Mouse (Mus musculus) forebrain, embryonic 12.5 days (tissue): ENCODE results near the gene Atp6v0b. TPM values are rescaled to one million over a fixed set of nuclear protein-coding genes. Genes with fewer than 3 reads are reported as not detected.

Experiments used
- ATAC-seq: fragments of 200-750 bp; cut with Nextera tagmentation; 2 replicates; pipeline ENCODE4 v1.8.0; 2017; ENCODE audit warnings: moderate TSS enrichment; ENCODE audit not compliant: low FRiP score
- H3K27ac ChIP-seq: fragments of 300-500 bp; sonication (generic); 2 replicates; pipeline ENCODE4 v1.5.1; 2016; ENCODE audit warnings: mild to moderate bottlenecking
- H3K27me3 ChIP-seq: fragments of 300-500 bp; sonication (generic); 2 replicates; pipeline ENCODE4 v1.6.1; 2016; ENCODE audit warnings: mild to moderate bottlenecking
- H3K36me3 ChIP-seq: fragments of 300-500 bp; sonication (generic); replicated peaks from 2 replicates; pipeline ENCODE4 v1.6.1; 2016; ENCODE audit warnings: mild to moderate bottlenecking
- H3K4me1 ChIP-seq: fragments of 300-500 bp; sonication (generic); 2 replicates; pipeline ENCODE4 v1.6.1; 2016
- H3K4me2 ChIP-seq: fragments of 300-500 bp; sonication (generic); 2 replicates; pipeline ENCODE4 v1.6.1; 2016; ENCODE audit warnings: mild to moderate bottlenecking, moderate library complexity
- H3K4me3 ChIP-seq: fragments of 300-500 bp; sonication (generic); replicated peaks from 2 replicates; pipeline ENCODE4 v1.5.1; 2016; ENCODE audit warnings: mild to moderate bottlenecking
- H3K9ac ChIP-seq: fragments of 300-500 bp; sonication (generic); 2 replicates; pipeline ENCODE4 v1.6.1; 2016; ENCODE audit warnings: mild to moderate bottlenecking
- H3K9me3 ChIP-seq: fragments of 300-500 bp; sonication (generic); 2 replicates; pipeline ENCODE4 v1.6.1; 2016
- WGBS: fragments of 180-500 bp; shearing (Covaris S2); methylation state at CpG from one replicate; pipeline ENCODE4 v1.1.7; 2016; 5-methylcytosine and 5-hydroxymethylcytosine counted together
- polyA plus RNA-seq: library from polyadenylated mRNA; unstranded; fragments of >200 nt; fragmentation: Nextera tagmentation; extraction: Ambion mirVana; gene quantifications from 2 replicates; pipeline ENCODE4 v1.2.1, GENCODE M21; 2016

Atp6v0b gene
- polyA plus RNA-seq, 1 experiment from 2014 or later = 233 TPM

GRCm38 (mm10) chr4:117904094-117904493, 17.0 kb upstream of the Atp6v0b start:
- peaks cover 78% of the 10 kb centered on the region for H3K36me3 ChIP-seq
- ATAC-seq = no peak
- H3K4me3 ChIP-seq = no peak overlapping the region
- no peaks in the 10 kb centered on the region for H3K27me3 ChIP-seq
- 92% methylated on average over 10 of the region's 10 CpGs for WGBS
- no peaks in the 10 kb centered on the region for H3K9me3 ChIP-seq
- no peak overlapping the region for H3K27ac ChIP-seq
- peaks cover 15% of the 10 kb centered on the region for H3K4me1 ChIP-seq
- H3K4me2 ChIP-seq = no peak overlapping the region
- no peak overlapping the region for H3K9ac ChIP-seq

- Histone ChIP-seq H3K4me3 (no peak overlapping the region), H3K27ac (no peak overlapping the region), H3K4me2 (no peak overlapping the region), H3K36me3 (peaks cover 92% of the 10 kb centered on the region), H3K4me1 (no peaks in the 10 kb centered on the region), H3K9ac (no peak overlapping the region), H3K9me3 (no peaks in the 10 kb centered on the region), H3K27me3 (no peaks in the 10 kb centered on the region)
- ATAC-seq = no peak
- WGBS = 86% methylated on average over 3 of the region's 3 CpGs
These were observed 11.0 kb upstream of the Atp6v0b start for GRCm38 (mm10) chr4:117898111-117898510.

GRCm38 (mm10) chr4:117896031-117896430, 8.9 kb upstream of the Atp6v0b start:
- 94% methylated on average over 6 of the region's 6 CpGs for WGBS
- H3K36me3 ChIP-seq = peaks cover 71% of the 10 kb centered on the region

GRCm38 (mm10) chr4:117895339-117895738, 8.2 kb upstream of the Atp6v0b start:
- no peak for ATAC-seq
- peaks cover 66% of the 10 kb centered on the region for H3K36me3 ChIP-seq

More at GRCm38 (mm10) chr4:117896031-117896430, 8.9 kb upstream of the Atp6v0b start:
- Histone ChIP-seq H3K27ac (no peak overlapping the region), H3K4me1 (peaks cover 8% of the 10 kb centered on the region), H3K9me3 (no peaks in the 10 kb centered on the region), H3K4me2 (no peak overlapping the region), H3K27me3 (no peaks in the 10 kb centered on the region), H3K9ac (no peak overlapping the region), H3K4me3 (no peak overlapping the region)
- ATAC-seq = no peak

GRCm38 (mm10) chr4:117894601-117895000, 7.5 kb upstream of the Atp6v0b start:
- Histone ChIP-seq H3K4me2 (no peak overlapping the region), H3K9me3 (no peaks in the 10 kb centered on the region), H3K27ac (no peak overlapping the region), H3K4me3 (no peak overlapping the region), H3K27me3 (no peaks in the 10 kb centered on the region), H3K36me3 (peaks cover 65% of the 10 kb centered on the region), H3K9ac (no peak overlapping the region), H3K4me1 (peaks cover 12% of the 10 kb centered on the region)
- WGBS = 89% methylated on average over 8 of the region's 8 CpGs
- ATAC-seq = no peak

More at GRCm38 (mm10) chr4:117895339-117895738, 8.2 kb upstream of the Atp6v0b start:
- no peak overlapping the region for H3K9ac ChIP-seq
- H3K4me1 ChIP-seq = peaks cover 12% of the 10 kb centered on the region
- no peak overlapping the region for H3K4me3 ChIP-seq
- no peaks in the 10 kb centered on the region for H3K9me3 ChIP-seq
- WGBS = 88% methylated on average over 7 of the region's 7 CpGs
- no peak overlapping the region for H3K27ac ChIP-seq
- no peak overlapping the region for H3K4me2 ChIP-seq
- no peaks in the 10 kb centered on the region for H3K27me3 ChIP-seq

- WGBS = 27% methylated on average over 9 of the region's 9 CpGs
- Histone ChIP-seq H3K9ac (no peak overlapping the region), H3K9me3 (no peaks in the 10 kb centered on the region), H3K36me3 (peaks cover 64% of the 10 kb centered on the region), H3K4me2 (no peak overlapping the region), H3K27ac (no peak overlapping the region), H3K27me3 (no peaks in the 10 kb centered on the region), H3K4me1 (peaks cover 12% of the 10 kb centered on the region), H3K4me3 (no peak overlapping the region)
- no peak for ATAC-seq
These were observed 6.2 kb upstream of the Atp6v0b start for GRCm38 (mm10) chr4:117893376-117893775.

- peak within 1 kb of the TSS; percentile 54 for H3K9ac ChIP-seq
- peaks cover 49% of the 10 kb centered on the region for H3K36me3 ChIP-seq
- H3K4me1 ChIP-seq = peaks cover 18% of the 10 kb centered on the region
- H3K4me2 ChIP-seq = peak within 1 kb of the TSS; percentile 82
- no peaks in the 10 kb centered on the region for H3K9me3 ChIP-seq
- ATAC-seq = peak; percentile 81
- no peaks in the 10 kb centered on the region for H3K27me3 ChIP-seq
- under 1% methylated on average over 21 of the region's 21 CpGs for WGBS
- peak within 1 kb of the TSS; percentile 75 for H3K4me3 ChIP-seq
- no peak within 1 kb of the TSS for H3K27ac ChIP-seq
These were observed 4.6 kb upstream of the Atp6v0b start, which contains the start of gene Dph2 for GRCm38 (mm10) chr4:117891738-117892161. Dph2 (minus strand) TSS chr4:117892032.

GRCm38 (mm10) chr4:117890750-117891149, 3.6 kb upstream of the Atp6v0b start:
- no peak for ATAC-seq
- Histone ChIP-seq H3K4me1 (peaks cover 28% of the 10 kb centered on the region), H3K27ac (no peak overlapping the region), H3K9me3 (no peaks in the 10 kb centered on the region), H3K9ac (no peak overlapping the region), H3K4me2 (peak overlapping the region; percentile 82), H3K4me3 (peak overlapping the region; percentile 75), H3K27me3 (no peaks in the 10 kb centered on the region), H3K36me3 (peaks cover 39% of the 10 kb centered on the region)
- WGBS = 55% methylated on average over 8 of the region's 8 CpGs

- H3K9ac ChIP-seq = no peak overlapping the region
- peaks cover 39% of the 10 kb centered on the region for H3K36me3 ChIP-seq
- 93% methylated on average over 14 of the region's 14 CpGs for whole genome bisulfite sequencing
- H3K4me1 ChIP-seq = peaks cover 30% of the 10 kb centered on the region
- no peak overlapping the region for H3K4me3 ChIP-seq
- ATAC-seq = no peak
- no peak overlapping the region for H3K4me2 ChIP-seq
- no peak overlapping the region for H3K27ac ChIP-seq
- no peaks in the 10 kb centered on the region for H3K27me3 ChIP-seq
- no peaks in the 10 kb centered on the region for H3K9me3 ChIP-seq
These were observed 2.9 kb upstream of the Atp6v0b start for GRCm38 (mm10) chr4:117890031-117890430.

GRCm38 (mm10) chr4:117889471-117889870, 2.3 kb upstream of the Atp6v0b start:
- H3K4me3 ChIP-seq = no peak overlapping the region

GRCm38 (mm10) chr4:117887920-117888319, 787 bp upstream of the Atp6v0b start:
- H3K27ac ChIP-seq = no peak overlapping the region
- H3K4me2 ChIP-seq = peak overlapping the region; percentile 89
- WGBS = 71% methylated on average over 2 of the region's 2 CpGs
- peaks cover 37% of the 10 kb centered on the region for H3K36me3 ChIP-seq
- no peak for ATAC-seq
- no peaks in the 10 kb centered on the region for H3K9me3 ChIP-seq
- H3K27me3 ChIP-seq = no peaks in the 10 kb centered on the region
- H3K9ac ChIP-seq = no peak overlapping the region
- H3K4me1 ChIP-seq = peaks cover 40% of the 10 kb centered on the region
- H3K4me3 ChIP-seq = peak overlapping the region; percentile 92; the same call in 1 of the 2 replicates

More at GRCm38 (mm10) chr4:117889471-117889870, 2.3 kb upstream of the Atp6v0b start:
- Histone ChIP-seq H3K9me3 (no peaks in the 10 kb centered on the region), H3K9ac (no peak overlapping the region), H3K27me3 (no peaks in the 10 kb centered on the region), H3K4me2 (no peak overlapping the region), H3K4me1 (peaks cover 30% of the 10 kb centered on the region), H3K27ac (no peak overlapping the region), H3K36me3 (peaks cover 39% of the 10 kb centered on the region)
- no peak for ATAC-seq
- WGBS = 93% methylated on average over 15 of the region's 15 CpGs

- H3K4me1 ChIP-seq = peaks cover 47% of the 10 kb centered on the region
- 2% methylated on average over 24 of the region's 24 CpGs for WGBS
- peak overlapping the region; percentile 92 for H3K4me3 ChIP-seq
- ATAC-seq = no peak
- peak overlapping the region; percentile 83 for H3K9ac ChIP-seq
- H3K36me3 ChIP-seq = peaks cover 37% of the 10 kb centered on the region
- H3K4me2 ChIP-seq = peak overlapping the region; percentile 89
- H3K27me3 ChIP-seq = no peaks in the 10 kb centered on the region
- peak overlapping the region; percentile 62; the same call in 1 of the 2 replicates for H3K27ac ChIP-seq
- H3K9me3 ChIP-seq = no peaks in the 10 kb centered on the region
These were observed 489 bp downstream of the Atp6v0b start for GRCm38 (mm10) chr4:117886644-117887043.

GRCm38 (mm10) chr4:117885994-117886393, 1.1 kb downstream of the Atp6v0b start:
- Histone ChIP-seq H3K27ac (no peak overlapping the region), H3K36me3 (peaks cover 42% of the 10 kb centered on the region), H3K27me3 (no peaks in the 10 kb centered on the region), H3K9me3 (no peaks in the 10 kb centered on the region), H3K4me2 (peak overlapping the region; percentile 89), H3K9ac (peak overlapping the region; percentile 83), H3K4me1 (peaks cover 43% of the 10 kb centered on the region), H3K4me3 (peak overlapping the region; percentile 92)
- no peak for ATAC-seq
- WGBS = 86% methylated on average over 9 of the region's 9 CpGs
